Mouse (Mus musculus) intestine, embryonic 14.5 days (tissue): ENCODE data around the gene Gucy2c. TPM values are rescaled to one million over a fixed set of nuclear protein-coding genes. Genes with fewer than 3 reads are reported as not detected.
A peak's percentile ranks its signal among the peaks of the same experiment; 100 is the strongest.

ENCODE experiments used
- ATAC-seq: fragments of 200-750 bp; cut with Nextera tagmentation; replicated peaks from 2 replicates; pipeline ENCODE4 v1.8.0; 2017; ENCODE audit warnings: low read depth, moderate number of reproducible peaks, moderate TSS enrichment, moderate library complexity; ENCODE audit not compliant: low FRiP score, low TSS enrichment
- DNase-seq: peaks from one replicate; pipeline ENCODE4 v3.0.0-alpha.2; 2018; ENCODE audit warnings: low spot score
- H3K27ac ChIP-seq: fragments of 300-500 bp; sonication (generic); 2 replicates; pipeline ENCODE4 v1.5.1; 2014; ENCODE audit warnings: low read depth, mild to moderate bottlenecking, control low read depth
- H3K27me3 ChIP-seq: fragments of 300-500 bp; sonication (generic); replicated peaks from 2 replicates; pipeline ENCODE4 v1.6.1; 2014; ENCODE audit warnings: low read length, control low read depth; ENCODE audit not compliant: control insufficient read depth, insufficient read depth
- H3K36me3 ChIP-seq: fragments of 300-500 bp; sonication (generic); 2 replicates; pipeline ENCODE4 v1.6.1; 2014; ENCODE audit warnings: low read length, control low read depth; ENCODE audit not compliant: control insufficient read depth, insufficient read depth
- H3K4me1 ChIP-seq: fragments of 300-500 bp; sonication (generic); replicated peaks from 2 replicates; pipeline ENCODE4 v1.6.1; 2014; ENCODE audit warnings: low read length, control low read depth, mixed read lengths; ENCODE audit not compliant: control insufficient read depth, insufficient read depth
- H3K4me2 ChIP-seq: fragments of 300-500 bp; sonication (generic); 2 replicates; pipeline ENCODE4 v1.6.1; 2014; ENCODE audit warnings: low read length
- H3K4me3 ChIP-seq: fragments of 300-500 bp; sonication (generic); 2 replicates; pipeline ENCODE4 v1.5.1; 2014; ENCODE audit warnings: low read depth, low read length, control low read depth, mixed read lengths
- H3K9ac ChIP-seq: fragments of 300-500 bp; sonication (generic); 2 replicates; pipeline ENCODE4 v1.6.1; 2014; ENCODE audit warnings: mild to moderate bottlenecking, low read length
- H3K9me3 ChIP-seq: fragments of 300-500 bp; sonication (generic); 2 replicates; pipeline ENCODE4 v1.6.1; 2016; ENCODE audit warnings: low read length, control low read depth; ENCODE audit not compliant: control insufficient read depth
- WGBS: fragments of 180-500 bp; shearing (Covaris S2); extraction: QIAGEN DNeasy Blood & Tissue Kit; methylation state at CpG from one replicate; pipeline ENCODE4 v1.1.7; 2014; 5-methylcytosine and 5-hydroxymethylcytosine counted together
- polyA plus RNA-seq: library from polyadenylated mRNA; unstranded; fragments of >200 nt; fragmentation: Nextera tagmentation; extraction: Ambion mirVana; gene quantifications from 2 replicates; pipeline ENCODE4 v1.2.1, GENCODE M21; 2014

Gene Gucy2c
- 62.1 and 63.7 TPM in 2 replicates for polyA plus RNA-seq

DNA sequence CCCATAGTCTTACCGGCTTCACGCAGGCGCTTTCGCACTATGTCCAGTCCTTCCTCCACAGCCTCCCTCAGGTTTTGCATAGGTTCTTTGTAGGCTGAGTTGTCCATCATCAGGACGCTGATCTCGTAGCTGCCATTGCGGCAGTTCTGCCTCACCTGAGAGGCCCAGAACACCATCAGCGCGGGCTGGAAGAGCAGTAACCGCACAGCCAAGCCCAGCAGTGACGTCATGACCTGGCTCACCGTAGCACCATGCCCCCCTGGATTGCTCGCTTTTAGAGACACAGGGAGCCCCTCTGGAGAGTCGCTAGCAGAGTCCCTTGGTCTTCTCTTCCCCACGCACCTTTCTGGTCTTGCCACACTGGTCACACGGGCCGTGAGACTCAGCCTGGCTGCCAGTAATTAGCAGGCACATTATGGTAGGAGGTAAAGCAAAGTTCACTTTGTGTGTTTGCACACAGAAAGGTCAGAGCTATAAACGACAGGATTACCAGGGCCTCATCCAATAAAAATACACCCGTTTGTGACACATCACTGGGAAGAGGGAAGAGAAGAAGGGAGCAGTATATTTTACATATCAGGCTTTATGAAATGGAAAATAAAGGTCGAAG lies at the start of gene Gucy2c:
Gene Gucy2c (minus strand): TSS at position 389 of the 610 bp plus-strand sequence.
- peak within 1 kb of the TSS; percentile 17; the same call in 1 of the 2 replicates for H3K9ac ChIP-seq
- H3K4me1 ChIP-seq, result 0 out of 2 replicates have a peak, but pooled peaks cover 3% of the 10 kb centered on the region
- no peaks in the 10 kb centered on the region for H3K27me3 ChIP-seq
- WGBS, result 58% methylated on average over 20 of the region's 20 CpGs
- H3K4me2 ChIP-seq, result peak within 1 kb of the TSS; percentile 41
- peak; percentile 77 for DNase-seq
- H3K4me3 ChIP-seq, result peak within 1 kb of the TSS; percentile 27
- peak; percentile 88 for ATAC-seq
- peak within 1 kb of the TSS; percentile 68; the same call in 1 of the 2 replicates for H3K27ac ChIP-seq
- no peaks in the 10 kb centered on the region for H3K36me3 ChIP-seq
- H3K9me3 ChIP-seq, result no peaks in the 10 kb centered on the region

- Histone ChIP-seq H3K4me2 (peak overlapping the region; percentile 64), H3K4me3 (peak overlapping the region; percentile 96), H3K36me3 (peaks cover 22% of the 10 kb centered on the region), H3K9ac (peak overlapping the region; percentile 49), H3K4me1 (peaks cover 7% of the 10 kb centered on the region; the same call in 1 of the 2 replicates), H3K27ac (peak overlapping the region; percentile 71), H3K9me3 (no peaks in the 10 kb centered on the region), H3K27me3 (no peaks in the 10 kb centered on the region)
- ATAC-seq, result 0 out of 2 replicates have a peak, but pooled peaks have one; percentile 1
- DNase-seq, result no peak
- 34% methylated on average over 4 of the region's 4 CpGs for WGBS
Observed at GRCm38 (mm10) chr6:136828681-136829080, 47.1 kb upstream of the Gucy2c start.

GRCm38 (mm10) chr6:136827881-136828561 lies 46.5 kb upstream of the Gucy2c start, which contains the start of gene Wbp11:
TSS of gene Wbp11 (minus strand) at chr6:136828233.
- Histone ChIP-seq H3K9me3 (no peaks in the 10 kb centered on the region), H3K27me3 (no peaks in the 10 kb centered on the region), H3K36me3 (peaks cover 25% of the 10 kb centered on the region), H3K4me1 (peaks cover 7% of the 10 kb centered on the region; the same call in 1 of the 2 replicates), H3K27ac (peak within 1 kb of the TSS; percentile 81), H3K4me3 (peak within 1 kb of the TSS; percentile 96), H3K4me2 (peak within 1 kb of the TSS; percentile 82), H3K9ac (peak within 1 kb of the TSS; percentile 98)
- peak; percentile 100 for ATAC-seq
- DNase-seq, result peak; percentile 96
- under 1% methylated on average over 45 of the region's 45 CpGs for WGBS

DNA sequence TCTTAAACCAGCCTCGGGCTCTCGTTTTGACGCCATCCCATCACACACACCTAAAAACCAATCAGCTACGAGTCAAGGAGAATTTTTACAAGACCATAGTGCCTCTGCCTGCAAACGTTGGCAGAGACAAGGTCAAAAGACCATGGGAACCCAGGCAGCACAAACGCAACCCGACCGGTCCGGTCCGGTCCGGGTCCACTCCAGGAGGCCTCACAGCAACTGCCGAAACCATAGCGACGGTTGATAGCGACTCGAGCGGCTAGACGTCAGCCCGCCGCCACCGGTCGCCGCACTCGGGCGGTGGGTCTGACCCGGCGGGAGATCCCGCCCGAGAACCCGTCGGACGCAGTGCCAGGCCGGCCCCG lies 45.9 kb upstream of the Gucy2c start, which contains the start of gene BC049715:
Gene BC049715 (plus strand): TSS at position 111 of the 365 bp plus-strand sequence.
- H3K27me3 ChIP-seq, result no peaks in the 10 kb centered on the region
- H3K9me3 ChIP-seq, result no peaks in the 10 kb centered on the region
- peaks cover 7% of the 10 kb centered on the region; the same call in 1 of the 2 replicates for H3K4me1 ChIP-seq
- H3K4me2 ChIP-seq, result peak within 1 kb of the TSS; percentile 82
- DNase-seq (no peak), ATAC-seq (no peak)
- peak within 1 kb of the TSS; percentile 81 for H3K27ac ChIP-seq
- H3K36me3 ChIP-seq, result peaks cover 30% of the 10 kb centered on the region
- under 1% methylated on average over 34 of the region's 34 CpGs for WGBS
- H3K9ac ChIP-seq, result peak within 1 kb of the TSS; percentile 98
- H3K4me3 ChIP-seq, result peak within 1 kb of the TSS; percentile 96

DNA sequence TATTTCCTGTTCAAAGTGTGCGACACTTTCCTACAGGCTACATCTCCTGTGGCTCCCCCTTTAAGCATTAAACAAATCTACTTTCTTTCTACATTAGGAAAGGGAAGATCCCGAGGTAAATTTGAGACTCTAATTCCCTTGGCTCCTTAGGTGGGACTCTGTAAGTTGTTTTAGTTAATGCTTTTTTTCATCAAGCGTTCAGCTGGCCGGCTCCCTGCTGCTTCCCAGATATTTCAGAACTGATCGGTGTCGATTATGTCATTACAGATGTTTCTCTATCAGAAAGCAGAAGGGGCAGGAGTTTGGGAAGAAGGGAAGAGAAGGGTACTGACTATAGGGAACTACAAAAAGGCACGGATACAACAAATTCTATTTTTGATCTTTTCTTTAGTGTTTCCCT lies 45.6 kb upstream of the Gucy2c start:
- H3K4me2 ChIP-seq, result peak overlapping the region; percentile 82
- H3K4me1 ChIP-seq, result peaks cover 7% of the 10 kb centered on the region; the same call in 1 of the 2 replicates
- DNase-seq (no peak), ATAC-seq (no peak)
- WGBS, result 21% methylated on average over 7 of the region's 7 CpGs
- H3K9ac ChIP-seq, result peak overlapping the region; percentile 98
- peak overlapping the region; percentile 81; the same call in 1 of the 2 replicates for H3K27ac ChIP-seq
- H3K4me3 ChIP-seq, result peak overlapping the region; percentile 96
- H3K36me3 ChIP-seq, result peaks cover 34% of the 10 kb centered on the region
- no peaks in the 10 kb centered on the region for H3K9me3 ChIP-seq
- no peaks in the 10 kb centered on the region for H3K27me3 ChIP-seq

- no peak overlapping the region for H3K4me2 ChIP-seq
- no peak overlapping the region for H3K4me3 ChIP-seq
- no peaks in the 10 kb centered on the region for H3K27me3 ChIP-seq
- H3K36me3 ChIP-seq, result peaks cover 55% of the 10 kb centered on the region
- H3K9ac ChIP-seq, result no peak overlapping the region
- DNase-seq (no peak), ATAC-seq (no peak)
- 91% methylated on average over 8 of the region's 8 CpGs for WGBS
- H3K9me3 ChIP-seq, result no peaks in the 10 kb centered on the region
- no peak overlapping the region for H3K27ac ChIP-seq
- peaks cover 7% of the 10 kb centered on the region; the same call in 1 of the 2 replicates for H3K4me1 ChIP-seq
Observed at GRCm38 (mm10) chr6:136824987-136825386, 43.4 kb upstream of the Gucy2c start.

DNA sequence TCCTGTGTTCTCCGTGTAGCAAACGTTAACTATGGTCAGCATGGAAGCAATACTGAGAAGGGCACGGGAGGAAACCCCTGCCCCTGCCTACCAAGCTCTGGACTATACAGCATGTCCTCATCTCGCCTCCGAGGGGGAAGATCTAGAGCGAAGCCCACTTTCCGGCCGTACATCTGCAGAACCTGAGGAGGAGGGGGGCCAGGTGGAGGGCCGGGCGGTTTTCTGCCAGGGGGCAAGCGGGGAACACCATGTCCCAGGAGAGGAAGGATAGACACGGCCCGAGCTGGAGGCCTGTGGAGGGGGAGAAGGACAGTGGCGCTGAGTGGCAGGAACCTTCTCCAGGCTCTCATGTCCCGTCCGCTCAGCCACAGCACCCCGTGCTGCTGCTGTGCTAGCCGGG lies 39.5 kb upstream of the Gucy2c start:
- no peak overlapping the region for H3K9ac ChIP-seq
- no peaks in the 10 kb centered on the region for H3K27me3 ChIP-seq
- H3K36me3 ChIP-seq, result peaks cover 94% of the 10 kb centered on the region
- 94% methylated on average over 18 of the region's 18 CpGs for WGBS
- no peak for ATAC-seq
- no peaks in the 10 kb centered on the region for H3K9me3 ChIP-seq
- no peaks in the 10 kb centered on the region for H3K4me1 ChIP-seq
- no peak overlapping the region for H3K27ac ChIP-seq
- no peak for DNase-seq
- no peak overlapping the region for H3K4me2 ChIP-seq
- no peak overlapping the region for H3K4me3 ChIP-seq

DNA sequence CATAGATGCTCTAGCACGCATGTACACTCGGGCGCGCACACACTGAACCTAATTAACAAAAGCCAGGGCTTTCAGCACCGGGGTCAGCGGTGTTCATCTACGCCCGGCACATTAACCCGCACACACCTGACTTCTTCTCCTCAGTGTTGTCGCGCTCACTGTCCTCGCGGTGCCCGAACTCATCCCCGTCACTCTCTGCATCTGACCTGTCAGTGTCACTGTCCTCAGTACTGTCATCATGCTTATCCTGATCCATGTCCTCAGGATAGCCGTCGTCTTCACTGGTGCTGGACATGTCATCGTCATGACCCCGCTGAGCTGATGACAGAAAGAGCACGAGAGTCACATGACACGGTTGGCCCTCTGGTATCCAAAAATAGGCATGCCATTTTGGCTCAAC lies 38.8 kb upstream of the Gucy2c start:
- Histone ChIP-seq H3K36me3 (peaks cover 96% of the 10 kb centered on the region), H3K27ac (no peak overlapping the region), H3K4me1 (no peaks in the 10 kb centered on the region), H3K4me2 (no peak overlapping the region), H3K4me3 (no peak overlapping the region), H3K27me3 (no peaks in the 10 kb centered on the region), H3K9ac (no peak overlapping the region), H3K9me3 (no peaks in the 10 kb centered on the region)
- no peak for ATAC-seq
- no peak for DNase-seq
- 98% methylated on average over 21 of the region's 21 CpGs for WGBS
